Mouse (Mus musculus): ENCODE results near the gene Ccl26. TPM values are rescaled to one million over a fixed set of nuclear protein-coding genes. Genes with fewer than 3 reads are reported as not detected.
A peak's percentile ranks its signal among the peaks of the same experiment; 100 is the strongest.

The Ccl26 gene
- total RNA-seq (2015) (not detected in 2 replicates), total RNA-seq (2017) (not detected in 2 replicates)

DNA sequence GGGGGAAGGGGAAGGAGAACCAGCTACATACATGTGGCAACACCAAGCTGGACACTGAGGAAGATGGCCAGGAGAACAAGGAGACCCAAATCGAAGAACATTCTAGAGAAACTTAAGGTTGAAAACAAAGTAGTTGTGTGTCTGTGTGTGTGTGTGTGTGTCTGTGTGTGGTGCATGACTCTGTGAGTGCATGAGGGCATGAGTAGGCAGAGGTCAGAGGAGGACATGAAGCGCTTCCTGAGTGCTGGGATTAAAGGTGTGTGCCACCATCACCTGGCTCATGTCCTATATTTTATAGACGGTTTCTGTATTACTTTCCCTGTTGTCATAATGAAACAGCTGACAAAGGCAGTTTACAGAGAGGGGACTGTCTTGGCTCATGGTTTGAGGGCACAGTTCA lies at the start of gene Ccl26:
Gene Ccl26, minus strand, starts transcription at position 101 of the 400 bp plus-strand sequence.
- no peak for ATAC-seq (ENCODE audit: poor library complexity, severe bottlenecking)

DNA sequence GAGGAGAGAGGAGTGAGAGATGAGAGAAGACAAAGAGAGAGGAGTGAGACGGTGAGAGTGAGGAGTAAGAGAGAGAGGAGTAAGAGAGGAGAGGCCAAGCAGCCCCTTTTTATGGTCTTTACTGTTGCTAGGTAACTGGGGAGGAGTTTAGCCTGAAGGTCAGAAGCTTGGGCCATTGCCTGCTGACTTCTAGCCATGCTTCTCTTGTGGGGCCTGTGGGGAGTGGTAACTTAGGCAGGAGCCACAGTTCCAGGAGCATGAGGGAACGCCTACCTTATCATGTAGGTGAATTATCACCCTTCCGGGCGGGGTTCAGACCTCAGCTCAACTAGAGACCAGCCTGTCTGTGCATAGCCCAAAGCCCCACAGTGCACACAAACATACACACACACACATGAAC lies 46.4 kb upstream of the Ccl26 start:
- no peak for ATAC-seq (ENCODE audit: poor library complexity, severe bottlenecking)

DNA sequence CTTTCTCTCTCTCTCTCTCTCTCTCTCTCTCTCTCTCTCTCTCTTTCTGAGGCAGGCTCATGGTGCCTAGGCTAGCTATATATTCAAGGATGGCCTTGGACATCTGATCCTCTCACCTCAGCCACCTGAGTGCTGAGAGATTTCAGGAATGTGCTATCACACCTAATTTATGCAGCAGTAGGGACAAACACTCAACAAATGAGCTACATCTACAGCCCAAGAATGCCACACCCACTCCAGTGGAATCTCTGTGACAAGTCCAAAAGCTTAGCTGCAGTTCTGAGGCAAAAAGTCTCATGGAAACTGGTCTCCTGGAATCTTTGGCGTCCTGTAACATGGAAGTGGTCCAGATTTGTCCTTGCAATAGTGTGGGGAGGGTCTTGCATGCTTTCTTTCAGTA lies 44.2 kb upstream of the Ccl26 start:
- ATAC-seq (ENCODE audit: poor library complexity, severe bottlenecking) = no peak

DNA sequence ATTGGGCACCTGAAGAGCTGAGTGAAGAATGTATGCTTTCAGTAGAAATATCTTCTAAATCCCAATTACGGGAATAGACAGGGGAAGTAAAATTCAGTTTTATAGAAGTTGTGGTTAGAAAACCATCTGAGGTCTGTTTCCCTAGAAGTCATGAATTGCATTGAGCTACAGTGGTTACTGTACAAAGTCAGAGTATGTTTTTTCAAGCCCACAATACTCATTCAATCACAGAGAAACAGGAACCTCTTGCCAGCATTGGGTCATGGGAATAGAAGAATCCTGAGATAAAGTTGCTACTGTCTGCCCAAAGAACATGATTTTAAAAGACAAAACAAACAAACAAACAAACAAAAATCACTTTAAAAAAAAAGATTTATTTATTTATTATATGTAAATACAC lies 43.3 kb upstream of the Ccl26 start:
- ATAC-seq (ENCODE audit: poor library complexity, severe bottlenecking) = peak; percentile 43; the same call in 1 of the 2 replicates

DNA sequence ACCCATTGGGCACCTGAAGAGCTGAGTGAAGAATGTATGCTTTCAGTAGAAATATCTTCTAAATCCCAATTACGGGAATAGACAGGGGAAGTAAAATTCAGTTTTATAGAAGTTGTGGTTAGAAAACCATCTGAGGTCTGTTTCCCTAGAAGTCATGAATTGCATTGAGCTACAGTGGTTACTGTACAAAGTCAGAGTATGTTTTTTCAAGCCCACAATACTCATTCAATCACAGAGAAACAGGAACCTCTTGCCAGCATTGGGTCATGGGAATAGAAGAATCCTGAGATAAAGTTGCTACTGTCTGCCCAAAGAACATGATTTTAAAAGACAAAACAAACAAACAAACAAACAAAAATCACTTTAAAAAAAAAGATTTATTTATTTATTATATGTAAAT lies 41.3 kb upstream of the Ccl26 start:
- peak; percentile 47; the same call in 1 of the 2 replicates for ATAC-seq (ENCODE audit: poor library complexity, severe bottlenecking)

DNA sequence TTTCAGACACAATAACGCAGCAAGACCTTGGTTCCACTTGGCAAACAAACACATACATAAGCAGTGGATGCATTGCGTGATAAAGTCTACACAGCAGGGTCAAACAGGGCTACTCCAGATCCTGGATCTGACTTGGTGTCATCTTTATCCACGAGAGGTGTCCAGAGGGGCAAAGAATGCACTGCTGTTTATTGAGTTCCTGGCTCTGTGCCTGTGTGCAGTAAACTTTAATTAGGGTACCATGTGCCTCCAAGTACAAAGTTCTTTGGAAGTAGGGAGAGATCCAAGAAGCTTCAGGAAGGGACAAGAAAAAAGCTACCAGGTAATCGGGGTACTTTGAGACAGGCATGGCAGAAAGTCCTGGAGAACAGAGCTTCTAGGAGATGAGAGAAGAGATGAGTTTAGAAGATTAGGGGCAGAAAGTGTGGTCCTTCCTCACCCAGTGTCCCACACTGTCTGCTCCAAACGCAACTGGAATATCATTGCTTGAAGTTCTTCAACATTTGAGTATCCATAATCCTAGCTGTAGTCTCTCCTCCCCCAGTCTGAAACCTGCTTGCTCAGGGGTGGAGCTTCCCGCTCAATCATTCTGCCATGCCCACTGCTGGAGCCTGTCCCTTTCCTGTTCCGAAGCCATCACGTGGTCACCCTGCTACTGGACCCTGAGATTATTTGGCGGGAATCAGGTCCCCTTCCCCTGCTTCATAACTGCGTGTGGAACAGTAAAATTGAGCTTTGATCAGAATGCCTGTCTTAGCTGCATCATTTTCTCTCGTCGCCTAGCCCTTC lies 26.8 kb upstream of the Ccl26 start:
- no peak for ATAC-seq (ENCODE audit: poor library complexity, severe bottlenecking)

DNA sequence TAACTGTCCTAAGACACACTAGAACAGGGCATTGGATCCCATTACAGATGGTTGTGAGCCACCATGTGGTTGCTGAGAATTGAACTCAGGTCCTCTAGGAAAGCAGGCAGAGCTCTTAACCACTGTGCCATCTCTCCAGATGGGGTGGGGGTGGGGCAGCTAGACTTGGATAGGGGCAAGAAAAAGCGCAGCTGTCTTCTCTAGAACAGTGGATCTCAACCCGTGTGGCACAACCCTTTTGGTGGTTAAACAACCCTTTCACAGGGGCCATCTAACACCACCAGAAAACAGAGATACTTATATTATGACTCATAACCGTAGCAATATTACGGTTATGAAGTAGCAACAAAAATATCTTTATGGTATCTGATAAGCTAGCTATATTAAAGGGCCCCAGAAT lies 24.4 kb upstream of the Ccl26 start:
- no peak for ATAC-seq (ENCODE audit: poor library complexity, severe bottlenecking)

DNA sequence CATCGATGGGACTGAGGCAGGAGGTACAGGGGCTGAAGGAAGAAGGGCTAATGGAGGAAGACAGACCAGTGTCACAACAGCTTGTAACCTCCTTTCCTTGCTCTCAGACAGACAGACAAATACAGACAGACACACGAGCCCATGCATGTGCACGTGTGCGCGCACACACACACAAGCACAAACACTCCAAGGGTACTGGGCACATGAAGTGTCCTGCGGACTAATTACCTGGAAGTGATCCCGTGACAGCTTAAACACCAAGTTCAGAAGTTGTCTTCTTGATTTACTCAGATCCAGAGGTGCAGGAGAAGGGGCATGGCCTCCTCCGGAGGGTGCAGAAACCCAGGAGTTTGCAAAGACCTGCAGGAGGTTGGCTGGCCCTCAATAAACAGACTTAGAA lies 22.3 kb upstream of the Ccl26 start:
- ATAC-seq (ENCODE audit: poor library complexity, severe bottlenecking) = no peak

DNA sequence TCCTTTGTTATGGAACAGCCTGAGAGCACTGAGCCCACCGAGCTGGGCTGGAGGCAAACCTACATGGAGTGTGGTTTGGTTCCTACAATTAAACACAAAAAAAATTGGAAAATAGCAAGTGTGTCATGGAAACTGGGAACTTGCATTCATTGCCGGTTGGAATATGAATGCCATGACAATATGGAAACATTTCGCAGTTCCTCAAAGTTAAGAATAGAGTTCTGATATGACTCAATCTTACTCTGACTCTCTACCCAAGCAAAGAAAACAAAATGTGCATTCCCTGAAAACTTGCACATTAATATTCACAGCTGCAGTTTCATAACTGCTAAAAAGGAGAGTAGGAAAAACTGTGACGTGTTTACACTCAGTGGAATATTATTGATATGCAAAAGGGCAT lies 19.0 kb upstream of the Ccl26 start:
- 0 out of 2 replicates have a peak, but pooled peaks have one; percentile 18 for ATAC-seq (ENCODE audit: poor library complexity, severe bottlenecking)

DNA sequence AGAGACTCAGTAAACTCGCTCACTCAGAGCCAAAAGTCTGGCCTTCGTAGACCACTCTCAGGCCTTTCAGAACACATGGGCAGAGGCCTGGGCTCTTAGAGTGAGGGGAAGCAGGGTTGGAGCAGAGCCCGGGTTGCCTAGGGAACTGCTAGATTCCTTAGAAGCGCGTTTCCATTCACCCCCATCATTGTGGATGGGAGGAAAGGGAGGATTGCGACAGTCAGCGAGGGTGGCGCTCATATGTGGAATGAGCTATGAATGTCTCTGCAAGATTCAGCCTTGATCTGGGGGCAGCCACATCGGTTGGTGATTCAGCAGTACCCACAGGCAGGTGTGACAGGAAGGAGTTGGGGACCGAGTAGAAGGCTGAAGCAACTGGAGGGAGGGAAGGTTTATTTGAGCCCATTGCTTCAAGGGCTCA lies 16.0 kb upstream of the Ccl26 start:
- ATAC-seq (ENCODE audit: poor library complexity, severe bottlenecking) = no peak

DNA sequence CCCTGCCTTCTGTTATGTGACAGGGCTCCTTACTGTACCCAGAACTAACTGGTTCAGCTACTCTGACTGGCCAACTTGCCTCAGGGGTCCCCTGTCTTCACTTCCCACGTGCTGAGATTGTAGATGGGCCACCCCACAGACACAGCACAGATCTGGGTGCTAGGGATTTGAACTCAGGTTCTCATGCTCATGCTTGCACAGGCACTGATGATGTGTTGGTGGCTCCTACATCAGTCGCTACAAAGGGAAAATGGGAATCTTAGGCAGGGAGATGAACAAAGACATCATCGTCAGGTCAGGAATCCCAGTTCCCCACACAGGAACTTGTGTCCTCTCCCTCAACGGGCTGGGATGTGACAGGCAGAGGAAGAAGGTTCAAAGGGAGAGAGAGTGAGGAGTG lies 12.7 kb upstream of the Ccl26 start:
- no peak for ATAC-seq (ENCODE audit: poor library complexity, severe bottlenecking)

DNA sequence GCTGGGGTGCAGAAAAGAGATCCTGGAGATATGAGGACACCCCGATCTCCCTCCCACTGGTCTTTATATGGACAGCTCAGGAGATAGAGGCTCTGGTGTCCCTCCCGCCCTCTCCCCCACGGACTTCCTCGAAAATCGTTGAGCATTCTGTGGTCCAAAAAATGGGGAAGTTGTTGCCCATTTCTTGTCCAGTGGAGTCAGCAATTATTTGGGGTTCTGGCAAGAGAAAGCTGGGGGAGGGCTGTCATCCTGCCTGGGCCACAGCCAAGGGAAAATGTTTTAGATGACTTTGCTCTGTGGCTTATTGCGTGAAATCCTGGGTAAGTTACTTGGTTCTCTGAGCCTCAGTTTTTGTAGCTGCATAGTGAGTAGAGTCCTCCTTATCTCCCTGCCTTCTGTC lies 9.6 kb upstream of the Ccl26 start, which contains the start of gene Ccl24:
Gene Ccl24, minus strand, starts transcription at position 44 of the 400 bp plus-strand sequence.
- peak; percentile 83 for ATAC-seq (ENCODE audit: poor library complexity, severe bottlenecking)

DNA sequence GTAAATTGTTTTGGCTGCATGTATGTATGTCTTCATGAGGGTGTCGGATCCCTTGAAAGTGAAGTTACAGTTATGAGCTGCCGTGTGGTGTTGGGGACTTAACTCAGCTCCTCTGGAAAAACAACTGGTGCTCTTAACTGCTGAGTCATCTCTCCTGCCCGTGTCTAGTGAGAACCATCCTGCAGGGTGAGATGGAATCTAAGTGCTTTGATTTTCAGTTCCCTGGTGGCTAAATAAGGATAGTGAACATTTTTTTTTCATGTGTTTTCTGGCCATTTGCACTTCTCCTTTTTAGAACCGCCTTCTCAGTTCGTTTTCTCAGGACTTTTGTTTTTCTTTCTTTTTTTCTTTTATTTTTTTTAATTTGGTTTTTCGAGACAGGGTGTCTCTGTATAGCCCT lies 5.3 kb upstream of the Ccl26 start:
- peak; percentile 60 for ATAC-seq (ENCODE audit: poor library complexity, severe bottlenecking)

DNA sequence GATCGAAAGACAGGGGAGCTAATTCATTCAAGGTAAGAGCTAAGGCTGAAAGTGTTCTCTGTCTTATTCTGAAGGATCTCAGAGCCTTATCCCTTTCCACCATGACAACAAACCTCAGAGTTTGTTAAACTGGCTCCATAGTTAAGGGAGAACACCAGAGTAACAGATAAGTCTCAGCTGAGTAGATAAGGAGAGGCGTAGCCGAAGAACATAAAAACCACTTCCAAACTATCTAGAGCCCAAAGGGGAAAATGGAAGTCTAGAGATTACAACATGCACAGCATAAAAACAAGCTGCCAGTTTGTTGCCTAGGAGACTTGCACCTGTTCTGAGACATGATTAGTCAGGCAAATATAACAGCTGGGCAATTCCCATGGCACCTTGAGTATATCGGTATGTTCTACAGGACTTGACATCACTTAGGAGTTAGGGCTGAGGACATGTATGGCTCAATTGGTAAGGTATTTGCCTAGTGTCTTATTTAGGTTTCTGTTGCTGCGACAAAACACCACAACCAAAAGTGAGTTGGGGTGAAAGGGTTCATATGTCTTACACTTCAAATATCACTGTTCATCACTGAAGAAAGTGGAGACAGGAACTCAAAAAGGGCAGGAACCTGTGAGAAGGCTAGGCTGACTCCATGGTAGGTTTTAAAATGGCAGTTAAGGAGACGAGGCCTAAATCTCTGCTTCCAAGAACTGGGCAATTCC lies 4.3 kb upstream of the Ccl26 start:
- ATAC-seq (ENCODE audit: poor library complexity, severe bottlenecking) = no peak

DNA sequence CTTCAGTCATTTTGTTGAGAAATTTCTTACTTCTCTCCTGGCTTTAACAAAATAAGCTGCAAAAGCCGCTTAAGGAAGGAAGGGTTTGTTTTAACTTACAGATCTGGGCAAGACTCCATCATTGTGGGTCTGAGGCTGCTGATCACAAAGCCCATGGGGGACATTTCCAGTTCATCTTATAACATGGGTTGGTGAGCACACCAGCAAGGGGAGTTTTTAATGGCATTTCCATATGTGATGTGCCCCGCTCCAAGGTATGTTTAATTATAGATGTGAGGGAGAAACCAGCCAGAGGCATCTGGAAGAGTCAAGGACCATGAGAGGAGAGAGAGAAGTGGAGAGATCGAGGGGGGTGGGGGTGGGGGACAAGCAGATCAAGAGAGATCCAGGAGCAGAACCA lies 5.7 kb downstream of the Ccl26 start:
- no peak for ATAC-seq (ENCODE audit: poor library complexity, severe bottlenecking)

DNA sequence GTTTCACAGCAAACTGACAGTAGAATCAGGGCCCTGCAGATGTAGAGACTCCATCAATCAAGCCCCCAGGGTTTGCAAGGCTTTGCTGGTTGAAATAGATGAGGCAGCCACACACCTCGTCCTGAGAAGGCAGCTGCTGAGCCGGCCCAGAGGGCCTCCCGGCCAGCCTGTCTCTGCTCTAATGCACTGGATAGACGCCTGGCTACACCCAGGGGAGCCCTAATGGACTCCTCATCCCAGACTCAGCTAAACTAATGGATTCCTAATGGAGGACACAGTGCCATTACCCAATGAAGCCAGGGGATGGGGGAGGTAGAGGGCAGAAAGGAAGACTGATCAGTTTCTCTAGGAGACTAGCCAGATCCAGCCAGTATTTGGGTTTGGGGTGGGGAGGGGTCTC lies 6.3 kb downstream of the Ccl26 start:
- ATAC-seq (ENCODE audit: poor library complexity, severe bottlenecking) = no peak

DNA sequence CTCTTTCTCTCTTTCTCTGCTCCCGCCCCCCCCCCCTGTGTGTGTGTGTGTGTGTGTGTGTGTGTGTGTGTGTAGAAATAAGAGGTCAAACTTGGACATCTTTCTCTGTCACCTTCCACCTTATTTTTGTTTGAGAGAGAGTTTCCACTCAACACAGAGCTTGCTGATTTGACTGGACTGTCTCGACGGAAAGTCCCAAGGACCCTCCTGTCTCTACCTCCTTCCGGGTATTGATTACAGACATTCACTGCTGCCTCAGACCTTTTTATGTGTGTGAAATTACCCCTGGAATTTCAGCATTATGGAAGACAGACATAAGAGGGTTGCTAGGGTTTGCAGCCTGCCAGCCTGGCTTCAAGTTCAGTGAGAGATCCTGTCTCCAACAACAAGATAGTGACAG lies 7.1 kb downstream of the Ccl26 start:
- no peak for ATAC-seq (ENCODE audit: poor library complexity, severe bottlenecking)

DNA sequence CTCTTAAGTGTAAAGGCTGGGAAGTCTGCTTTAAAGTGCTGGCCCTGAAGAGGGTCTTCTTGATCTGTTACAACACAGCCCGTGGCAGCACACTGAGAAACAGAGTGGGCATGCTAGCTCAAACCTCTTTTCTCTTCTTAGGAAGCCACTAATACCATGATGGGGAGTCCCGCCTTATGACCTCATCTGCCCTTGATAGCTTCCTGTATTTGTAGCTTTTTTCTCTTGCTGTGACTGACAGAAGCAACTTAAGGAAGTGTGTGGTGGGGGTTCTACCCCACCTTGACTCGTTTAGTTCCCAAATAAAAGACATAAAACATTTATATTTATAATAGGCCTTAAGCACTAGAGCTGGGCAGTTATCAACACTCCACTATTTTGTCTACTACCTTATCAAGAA lies 11.8 kb downstream of the Ccl26 start:
- ATAC-seq (ENCODE audit: poor library complexity, severe bottlenecking) = 0 out of 2 replicates have a peak, but pooled peaks have one; percentile 47

DNA sequence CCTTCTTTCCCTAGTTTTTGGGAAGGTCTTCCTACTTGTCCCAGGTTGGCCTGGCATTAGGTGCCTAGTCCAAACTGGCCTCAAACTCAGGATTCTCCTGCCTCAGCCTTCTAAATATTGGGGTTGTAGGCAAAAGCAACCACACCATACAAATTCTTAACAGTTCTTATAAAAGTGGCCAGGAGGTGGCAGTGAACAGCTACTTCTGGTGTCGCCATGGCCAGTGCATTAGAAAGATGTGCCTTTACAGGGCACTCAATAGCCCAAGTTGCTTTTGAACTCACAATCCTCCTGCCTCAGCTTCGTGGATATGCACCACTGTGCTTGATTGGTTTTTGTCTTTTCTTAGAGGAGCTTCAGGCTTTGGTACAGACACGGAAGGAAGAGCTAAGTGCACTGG lies 12.5 kb downstream of the Ccl26 start:
- peak; percentile 59 for ATAC-seq (ENCODE audit: poor library complexity, severe bottlenecking)

DNA sequence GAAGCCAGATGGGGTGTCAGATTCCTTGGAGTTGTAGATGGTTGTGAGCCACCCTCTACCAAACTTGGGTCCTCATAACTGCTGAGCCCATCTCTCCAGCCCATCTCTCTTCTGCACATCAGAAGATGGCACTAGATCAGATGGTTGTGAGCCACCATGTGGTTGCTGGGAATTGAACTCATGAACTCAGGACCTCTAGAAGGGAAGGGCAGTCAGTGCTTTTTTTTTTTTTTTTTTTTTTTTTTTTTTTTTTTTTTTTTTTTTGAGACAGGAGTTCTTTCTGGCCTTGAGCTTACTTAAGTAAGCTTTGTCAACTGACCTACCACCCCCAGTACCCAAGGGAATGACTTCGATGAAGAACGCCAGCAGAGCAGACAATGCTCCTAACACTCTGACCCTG lies 15.4 kb downstream of the Ccl26 start:
- ATAC-seq (ENCODE audit: poor library complexity, severe bottlenecking) = no peak

DNA sequence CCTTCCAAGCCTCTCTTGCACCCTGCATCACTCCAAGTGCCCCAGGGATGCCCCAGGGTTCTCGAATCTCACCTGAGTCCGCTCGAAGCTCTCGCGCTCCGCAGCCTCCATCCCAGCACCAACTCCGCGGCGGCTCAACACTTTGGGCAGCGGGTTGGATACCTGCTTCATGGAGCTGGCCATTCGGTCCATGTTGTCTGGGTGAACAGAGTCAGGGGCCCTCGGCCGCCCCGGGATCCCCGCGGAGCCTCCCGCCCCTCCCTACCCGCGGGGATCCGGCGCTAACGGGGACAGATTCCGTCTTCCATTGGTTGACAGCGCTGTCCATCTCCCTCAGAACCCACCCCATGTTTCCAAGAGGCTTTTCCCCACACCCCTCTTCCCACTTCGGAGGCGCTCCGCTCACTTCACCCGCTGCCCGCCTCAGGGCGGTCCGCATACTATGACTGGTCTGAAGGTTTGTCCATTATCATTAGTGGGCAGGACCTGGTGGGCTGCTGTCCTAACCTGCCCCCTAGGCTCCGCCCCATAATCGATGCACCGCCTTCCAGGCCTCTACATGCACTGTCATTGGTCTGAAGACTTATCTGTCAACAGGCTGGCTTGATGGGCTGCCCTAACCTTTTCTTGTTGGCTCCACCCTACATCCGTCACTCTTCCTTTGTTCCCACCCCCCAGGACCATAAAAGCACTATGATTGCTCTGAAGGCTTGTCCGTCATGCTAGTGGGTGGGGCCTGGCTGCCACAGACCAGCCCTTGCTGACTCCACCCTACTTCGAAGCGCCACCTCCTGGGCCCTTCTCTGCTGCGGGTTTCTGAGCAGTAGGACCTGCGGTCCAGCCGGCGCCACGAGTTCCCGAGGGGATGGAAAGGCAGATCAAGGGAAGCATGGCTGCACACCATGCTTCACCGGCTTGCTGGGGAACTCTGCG lies 18.2 kb downstream of the Ccl26 start, which contains the start of gene Hip1:
Gene Hip1, minus strand, starts transcription at position 256 of the 933 bp plus-strand sequence.
- peak; percentile 93 for ATAC-seq (ENCODE audit: poor library complexity, severe bottlenecking)

Data from megakaryocyte, adult 5-6 weeks (primary cell).